Mouse (Mus musculus): Measurements from ENCODE around the gene Amz2. TPM values are rescaled to one million over a fixed set of nuclear protein-coding genes. Genes with fewer than 3 reads are reported as not detected.

Amz2 gene
- polyA plus RNA-seq, 1 experiment, result 3.9 TPM

- peaks cover 76% of the 10 kb centered on the region for H3K4me1 ChIP-seq
Observed at GRCm38 (mm10) chr11:109497990-109498389, 72.2 kb downstream of the Amz2 start.

GRCm38 (mm10) chr11:109500206-109500605 is 74.5 kb downstream of the Amz2 start:
- no peak for TF ChIP-seq FLI1 (IDR thresholded peaks at IDR 0.05; ENCODE audit: low read length)
- Histone ChIP-seq H3K27me3 (replicated peaks) (peaks cover 2% of the 10 kb centered on the region), H3K4me1 (peaks cover 60% of the 10 kb centered on the region), H3K36me3 (replicated peaks; ENCODE audit: low read length) (peaks cover 8% of the 10 kb centered on the region), H3K4me3 (replicated peaks) (no peak overlapping the region), H3K9me3 (no peaks in the 10 kb centered on the region)

More at GRCm38 (mm10) chr11:109497990-109498389, 72.2 kb downstream of the Amz2 start:
- Histone ChIP-seq H3K4me3 (replicated peaks) (no peak overlapping the region), H3K9me3 (no peaks in the 10 kb centered on the region), H3K36me3 (replicated peaks; ENCODE audit: low read length) (peaks cover 16% of the 10 kb centered on the region), H3K27me3 (replicated peaks) (peaks cover under 1% of the 10 kb centered on the region)
- TF ChIP-seq FLI1 (IDR thresholded peaks at IDR 0.05; ENCODE audit: low read length), result no peak
- TF ChIP-seq GATA1 (IDR thresholded peaks at IDR 0.05; ENCODE audit: borderline replicate concordance, low read length), result no peak

Other genes starting within 250 kb of the Amz2 start
- gene Rgs9, start 127.8 kb upstream of the Amz2 start, polyA plus RNA-seq (2012; ENCODE audit: insufficient read depth, low replicate concordance), result 1.7 and 3.2 TPM in 2 replicates
- gene Gna13, start 63.1 kb upstream of the Amz2 start, polyA plus RNA-seq (2012; ENCODE audit: insufficient read depth, low replicate concordance), result 42.6 and 60.8 TPM in 2 replicates
- not detected in 2 replicates for gene 9930022D16Rik, start 12.0 kb upstream of the Amz2 start, polyA plus RNA-seq (2012; ENCODE audit: insufficient read depth, low replicate concordance)
- gene Arsg, start 47.4 kb downstream of the Amz2 start, polyA plus RNA-seq (2012; ENCODE audit: insufficient read depth, low replicate concordance), result 0.88 TPM in 1 of 2 replicates, not detected in the other
- 23.4 and 34.7 TPM in 2 replicates for gene Slc16a6, start 47.7 kb downstream of the Amz2 start, polyA plus RNA-seq (2012; ENCODE audit: insufficient read depth, low replicate concordance)
- 21.3 and 44.1 TPM in 2 replicates for gene Wipi1, start 186.0 kb downstream of the Amz2 start, polyA plus RNA-seq (2012; ENCODE audit: insufficient read depth, low replicate concordance)
- gene Prkar1a, start 223.5 kb downstream of the Amz2 start, polyA plus RNA-seq (2012; ENCODE audit: insufficient read depth, low replicate concordance), result 69.4 and 141 TPM in 2 replicates